Mouse (Mus musculus): Measurements from ENCODE around the gene Ankrd11. TPM values are rescaled to one million over a fixed set of nuclear protein-coding genes. Genes with fewer than 3 reads are reported as not detected.

The Ankrd11 gene
- polyA plus RNA-seq, 1 experiment from 2014 or later: 98.8 TPM

DNA sequence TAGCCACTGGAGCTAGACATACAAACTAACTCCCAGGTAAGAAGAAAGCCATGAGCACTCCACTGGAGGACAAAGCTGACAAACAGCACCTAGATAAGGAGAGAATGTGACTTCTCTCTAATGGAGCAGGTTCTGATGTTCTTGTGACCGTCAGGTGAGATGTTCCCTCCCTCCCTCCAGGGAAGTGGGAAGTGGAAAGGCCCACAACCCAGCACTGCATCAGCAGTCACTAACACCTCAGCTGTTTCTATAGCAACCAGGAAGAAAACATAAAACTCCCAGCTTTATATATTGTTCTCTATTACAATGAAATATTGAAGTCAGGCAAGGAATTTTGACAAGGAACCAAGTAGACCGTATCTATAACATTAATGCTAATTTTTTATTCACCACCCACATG, 22.0 kb downstream of the Ankrd11 start:
- no peak overlapping the region for H3K4me2 ChIP-seq (replicated peaks)
- H3K27ac ChIP-seq: no peak overlapping the region
- no peaks in the 10 kb centered on the region for H3K9me3 ChIP-seq
- H3K4me1 ChIP-seq: peaks cover 16% of the 10 kb centered on the region
- no peaks in the 10 kb centered on the region for H3K27me3 ChIP-seq (replicated peaks)
- H3K4me3 ChIP-seq: no peak overlapping the region
- WGBS: 79% methylated on average over 2 of the region's 2 CpGs
- H3K36me3 ChIP-seq: peaks cover 3% of the 10 kb centered on the region; the same call in 1 of the 2 replicates
- no peak for ATAC-seq (ENCODE audit: low FRiP score, low read depth)
- H3K9ac ChIP-seq: no peak overlapping the region

GRCm38 (mm10) chr8:123018484-123019164, 23.5 kb downstream of the Ankrd11 start:
- WGBS: 71% methylated on average over 4 of the region's 4 CpGs
- H3K4me1 ChIP-seq: peaks cover 16% of the 10 kb centered on the region
- no peaks in the 10 kb centered on the region for H3K9me3 ChIP-seq
- H3K9ac ChIP-seq: no peak overlapping the region
- H3K36me3 ChIP-seq: peaks cover 3% of the 10 kb centered on the region; the same call in 1 of the 2 replicates
- H3K27me3 ChIP-seq (replicated peaks): no peaks in the 10 kb centered on the region
- no peak overlapping the region for H3K4me3 ChIP-seq
- no peak overlapping the region for H3K27ac ChIP-seq
- H3K4me2 ChIP-seq (replicated peaks): no peak overlapping the region
- no peak for ATAC-seq (ENCODE audit: low FRiP score, low read depth)

- H3K27ac ChIP-seq: no peak overlapping the region
- H3K4me3 ChIP-seq: no peak overlapping the region
- WGBS: 93% methylated on average over 4 of the region's 4 CpGs
- no peak overlapping the region for H3K4me2 ChIP-seq (replicated peaks)
- ATAC-seq (ENCODE audit: low FRiP score, low read depth): no peak
- no peaks in the 10 kb centered on the region for H3K9me3 ChIP-seq
- H3K9ac ChIP-seq: no peak overlapping the region
- H3K36me3 ChIP-seq: peaks cover 3% of the 10 kb centered on the region; the same call in 1 of the 2 replicates
- H3K4me1 ChIP-seq: peaks cover 16% of the 10 kb centered on the region
- no peaks in the 10 kb centered on the region for H3K27me3 ChIP-seq (replicated peaks)
These were observed 24.9 kb downstream of the Ankrd11 start for GRCm38 (mm10) chr8:123017143-123017542.

DNA sequence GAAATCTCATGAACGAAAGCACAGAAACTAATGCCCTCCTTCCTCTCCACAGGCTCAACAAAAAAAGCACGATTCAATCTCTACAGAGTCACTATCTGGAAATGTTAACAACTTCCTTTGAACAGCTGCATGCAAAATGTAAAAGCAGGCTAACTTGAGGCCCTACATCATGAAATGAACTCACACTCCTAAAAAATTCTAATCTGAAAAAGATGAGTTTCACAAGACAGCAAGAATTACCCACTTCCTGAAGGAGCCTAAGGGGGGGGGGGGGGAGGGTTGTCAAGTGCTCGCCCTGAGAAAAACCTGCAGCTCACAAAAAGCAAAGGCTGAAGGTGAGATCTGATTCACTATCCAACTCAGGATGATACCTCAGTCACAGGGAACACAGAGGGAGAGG, 27.0 kb downstream of the Ankrd11 start:
- no peaks in the 10 kb centered on the region for H3K27me3 ChIP-seq (replicated peaks)
- no peak for ATAC-seq (ENCODE audit: low FRiP score, low read depth)
- WGBS: 83% methylated on average over 3 of the region's 3 CpGs
- H3K4me1 ChIP-seq: peaks cover 8% of the 10 kb centered on the region
- no peaks in the 10 kb centered on the region for H3K9me3 ChIP-seq
- no peak overlapping the region for H3K4me3 ChIP-seq
- no peak overlapping the region for H3K27ac ChIP-seq
- no peak overlapping the region for H3K4me2 ChIP-seq (replicated peaks)
- H3K36me3 ChIP-seq: peaks cover 3% of the 10 kb centered on the region; the same call in 1 of the 2 replicates
- no peak overlapping the region for H3K9ac ChIP-seq

DNA sequence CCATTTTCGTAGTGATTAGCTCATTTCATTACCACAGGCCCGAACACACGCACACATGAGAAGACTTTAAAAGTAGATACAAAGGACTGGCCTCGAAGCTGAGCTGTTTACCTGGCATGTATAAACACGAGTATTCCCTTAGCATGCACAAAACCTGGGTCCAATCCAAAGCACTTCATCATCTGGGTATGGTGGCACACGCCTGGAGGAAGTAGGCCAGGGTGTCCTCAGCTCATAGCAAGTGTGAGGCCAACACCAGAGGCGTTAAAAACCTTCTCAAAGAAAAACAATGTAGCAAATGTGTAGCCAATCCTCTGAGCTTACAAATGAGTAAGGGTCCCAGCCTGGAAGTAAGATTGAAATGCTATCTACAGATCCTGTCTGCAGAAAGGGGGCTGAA, 27.6 kb downstream of the Ankrd11 start:
- H3K4me3 ChIP-seq: no peak overlapping the region
- no peak for ATAC-seq (ENCODE audit: low FRiP score, low read depth)
- no peaks in the 10 kb centered on the region for H3K27me3 ChIP-seq (replicated peaks)
- peaks cover 6% of the 10 kb centered on the region for H3K4me1 ChIP-seq
- no peak overlapping the region for H3K9ac ChIP-seq
- H3K27ac ChIP-seq: no peak overlapping the region
- H3K9me3 ChIP-seq: no peaks in the 10 kb centered on the region
- H3K4me2 ChIP-seq (replicated peaks): no peak overlapping the region
- WGBS: 81% methylated on average over 7 of the region's 7 CpGs
- H3K36me3 ChIP-seq: peaks cover 3% of the 10 kb centered on the region; the same call in 1 of the 2 replicates

DNA sequence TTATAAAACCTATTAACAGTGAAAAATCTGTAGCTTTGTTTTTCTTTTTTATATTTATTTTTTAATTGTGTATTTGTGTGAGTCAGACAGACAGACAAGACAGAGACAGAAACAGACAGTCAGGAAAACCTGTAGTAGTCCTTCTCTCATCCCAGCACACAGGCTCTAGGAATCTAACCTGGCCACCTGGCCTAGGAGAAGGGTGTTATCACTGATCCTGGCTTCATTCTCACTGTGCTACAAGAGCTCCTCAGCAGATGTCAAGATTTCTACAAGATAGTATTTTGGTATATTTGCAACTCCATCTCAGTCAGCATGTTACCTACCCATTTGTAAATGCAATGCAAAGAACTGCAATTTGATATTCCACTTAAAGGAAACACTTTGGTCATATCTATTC, 30.8 kb downstream of the Ankrd11 start:
- no peak overlapping the region for H3K27ac ChIP-seq
- no peaks in the 10 kb centered on the region for H3K9me3 ChIP-seq
- no peak overlapping the region for H3K9ac ChIP-seq
- H3K36me3 ChIP-seq: no peaks in the 10 kb centered on the region
- H3K4me3 ChIP-seq: no peak overlapping the region
- no peaks in the 10 kb centered on the region for H3K27me3 ChIP-seq (replicated peaks)
- H3K4me2 ChIP-seq (replicated peaks): no peak overlapping the region
- no peak for ATAC-seq (ENCODE audit: low FRiP score, low read depth)
- H3K4me1 ChIP-seq: no peaks in the 10 kb centered on the region

DNA sequence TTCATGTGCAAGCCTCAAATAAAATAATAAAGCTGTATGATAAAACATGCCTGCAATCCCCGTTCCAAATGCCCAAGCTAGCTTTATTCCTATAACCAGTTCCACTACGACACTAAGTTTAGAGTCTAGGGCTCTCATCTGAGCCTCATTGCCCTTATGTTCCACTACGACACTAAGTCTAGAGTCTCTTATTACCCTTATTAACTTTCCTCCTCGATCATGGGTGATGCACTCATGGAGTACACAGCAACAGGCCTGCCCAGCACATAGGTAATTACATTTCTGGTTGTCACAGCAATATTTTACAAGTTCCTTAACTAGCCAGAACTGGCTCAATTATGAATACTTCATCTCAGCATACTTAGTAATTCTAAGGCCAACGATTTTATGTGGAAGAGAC, 36.3 kb downstream of the Ankrd11 start:
- H3K9me3 ChIP-seq: no peaks in the 10 kb centered on the region
- H3K27ac ChIP-seq: no peak overlapping the region
- H3K36me3 ChIP-seq: no peaks in the 10 kb centered on the region
- WGBS: 81% methylated on average over 5 of the region's 5 CpGs
- H3K4me2 ChIP-seq (replicated peaks): no peak overlapping the region
- no peak for ATAC-seq (ENCODE audit: low FRiP score, low read depth)
- H3K4me3 ChIP-seq: no peak overlapping the region
- no peak overlapping the region for H3K9ac ChIP-seq
- peaks cover 14% of the 10 kb centered on the region; the same call in 1 of the 2 replicates for H3K4me1 ChIP-seq
- no peaks in the 10 kb centered on the region for H3K27me3 ChIP-seq (replicated peaks)

DNA sequence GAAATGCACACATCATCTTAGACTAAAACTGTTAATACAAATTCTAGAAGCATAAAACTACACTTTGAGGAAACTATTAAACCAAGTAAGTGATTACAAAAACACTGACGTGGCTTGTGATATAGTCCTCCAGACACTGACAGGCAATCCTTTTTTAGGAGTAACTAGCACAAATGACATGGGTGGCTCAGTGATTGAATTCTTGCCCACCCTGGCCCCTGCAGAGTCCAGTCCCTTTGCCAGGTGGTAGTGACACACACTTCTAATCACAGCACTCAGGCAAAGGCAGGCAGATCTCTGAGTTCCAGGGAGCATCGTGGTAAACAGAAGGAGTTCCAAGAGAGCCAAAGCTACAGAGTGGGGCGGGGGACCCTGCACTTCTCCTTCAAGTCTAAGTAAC, 36.7 kb downstream of the Ankrd11 start:
- Histone ChIP-seq H3K4me3 (no peak overlapping the region), H3K4me1 (peaks cover 14% of the 10 kb centered on the region; the same call in 1 of the 2 replicates), H3K4me2 (replicated peaks) (no peak overlapping the region), H3K9ac (no peak overlapping the region), H3K27me3 (replicated peaks) (no peaks in the 10 kb centered on the region), H3K27ac (no peak overlapping the region), H3K9me3 (no peaks in the 10 kb centered on the region), H3K36me3 (no peaks in the 10 kb centered on the region)
- no peak for ATAC-seq (ENCODE audit: low FRiP score, low read depth)
- WGBS: 69% methylated on average over 3 of the region's 3 CpGs

DNA sequence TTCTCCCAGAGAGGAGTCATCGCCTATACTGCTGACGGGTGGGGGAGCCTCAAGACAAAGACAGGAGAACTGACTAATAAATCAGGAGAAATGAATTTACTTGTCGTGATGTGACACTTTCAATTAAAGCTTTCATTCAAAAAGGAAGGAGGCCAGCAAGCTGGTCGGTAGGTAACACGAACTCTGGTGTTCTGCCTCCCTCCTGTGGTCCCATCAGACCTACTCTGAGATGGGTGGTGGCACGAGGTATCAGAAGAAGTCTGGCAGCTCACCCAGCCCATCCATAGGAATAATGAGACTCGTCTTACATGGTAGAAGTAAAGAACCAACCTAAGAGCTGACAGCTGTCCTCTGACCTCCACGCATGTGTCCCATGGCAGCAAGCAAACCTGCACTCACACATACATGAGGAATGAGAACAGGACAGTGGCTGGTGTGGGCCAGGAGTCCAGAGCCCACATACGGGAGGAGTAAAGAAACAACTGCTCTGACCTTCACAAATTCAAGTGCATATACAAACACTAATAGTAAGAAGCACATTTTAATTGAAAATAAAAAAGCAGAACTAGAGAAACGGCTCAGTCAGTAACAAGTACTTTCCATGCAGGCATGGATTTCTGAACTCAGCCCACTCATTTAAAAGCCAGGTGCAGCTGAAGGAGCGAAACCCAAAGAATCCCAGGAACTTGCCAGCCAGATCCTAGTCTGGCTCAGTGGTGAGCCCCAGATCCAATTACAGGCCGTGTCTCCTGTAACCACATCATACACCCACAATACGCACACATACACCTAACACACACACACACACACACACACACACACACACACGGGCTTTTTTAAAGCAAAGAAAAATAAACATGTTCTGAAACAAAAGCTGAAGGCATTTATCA, 37.8 kb downstream of the Ankrd11 start:
- peaks cover 14% of the 10 kb centered on the region; the same call in 1 of the 2 replicates for H3K4me1 ChIP-seq
- ATAC-seq (ENCODE audit: low FRiP score, low read depth): no peak
- H3K4me2 ChIP-seq (replicated peaks): no peak overlapping the region
- H3K9me3 ChIP-seq: no peaks in the 10 kb centered on the region
- H3K4me3 ChIP-seq: no peak overlapping the region
- WGBS: 73% methylated on average over 14 of the region's 14 CpGs
- H3K9ac ChIP-seq: no peak overlapping the region
- H3K36me3 ChIP-seq: no peaks in the 10 kb centered on the region
- H3K27ac ChIP-seq: no peak overlapping the region
- H3K27me3 ChIP-seq (replicated peaks): no peaks in the 10 kb centered on the region

GRCm38 (mm10) chr8:123000311-123000710, 41.8 kb downstream of the Ankrd11 start:
- Histone ChIP-seq H3K36me3 (no peaks in the 10 kb centered on the region), H3K4me2 (replicated peaks) (no peak overlapping the region), H3K27ac (no peak overlapping the region), H3K9ac (no peak overlapping the region), H3K27me3 (replicated peaks) (no peaks in the 10 kb centered on the region), H3K4me3 (no peak overlapping the region), H3K9me3 (no peaks in the 10 kb centered on the region), H3K4me1 (peaks cover 10% of the 10 kb centered on the region; the same call in 1 of the 2 replicates)
- ATAC-seq (ENCODE audit: low FRiP score, low read depth): no peak
- WGBS: 84% methylated on average over 2 of the region's 2 CpGs

DNA sequence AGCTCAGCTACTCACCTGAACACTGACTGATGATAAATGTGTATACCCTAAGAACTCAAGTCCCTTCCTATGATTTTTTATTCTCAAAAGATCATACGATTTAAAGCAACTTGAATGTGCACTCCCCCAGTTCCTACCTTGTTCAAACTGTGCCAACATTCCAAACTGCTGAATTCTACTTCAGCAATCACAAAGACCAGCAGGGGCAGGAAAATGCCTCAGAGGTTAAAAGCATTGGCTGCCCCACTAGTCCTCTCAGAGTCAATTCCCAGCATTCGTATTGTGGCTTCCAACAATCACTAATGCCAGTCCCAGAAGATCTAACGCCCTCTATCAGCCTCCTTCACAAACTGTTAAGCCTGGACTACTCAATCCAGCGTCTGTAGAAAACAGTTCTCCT, 44.1 kb downstream of the Ankrd11 start:
- no peaks in the 10 kb centered on the region for H3K36me3 ChIP-seq
- peaks cover 21% of the 10 kb centered on the region for H3K4me1 ChIP-seq
- no peaks in the 10 kb centered on the region for H3K27me3 ChIP-seq (replicated peaks)
- H3K4me2 ChIP-seq (replicated peaks): no peak overlapping the region
- H3K9ac ChIP-seq: no peak overlapping the region
- no peak overlapping the region for H3K27ac ChIP-seq
- no peak overlapping the region for H3K4me3 ChIP-seq
- H3K9me3 ChIP-seq: no peaks in the 10 kb centered on the region
- WGBS: 87% methylated on average over 4 of the region's 4 CpGs
- no peak for ATAC-seq (ENCODE audit: low FRiP score, low read depth)

GRCm38 (mm10) chr8:122993740-122994139, 48.3 kb downstream of the Ankrd11 start:
- H3K9me3 ChIP-seq: no peaks in the 10 kb centered on the region
- H3K27ac ChIP-seq: no peak overlapping the region
- no peak for ATAC-seq (ENCODE audit: low FRiP score, low read depth)
- no peak overlapping the region for H3K9ac ChIP-seq
- H3K4me3 ChIP-seq: no peak overlapping the region
- H3K36me3 ChIP-seq: no peaks in the 10 kb centered on the region
- peaks cover 23% of the 10 kb centered on the region for H3K4me1 ChIP-seq
- no peaks in the 10 kb centered on the region for H3K27me3 ChIP-seq (replicated peaks)
- WGBS: 58% methylated on average over 5 of the region's 5 CpGs
- no peak overlapping the region for H3K4me2 ChIP-seq (replicated peaks)

Measured in neural tube, embryonic 12.5 days (tissue).